Mouse (Mus musculus) stomach, embryonic 14.5 days (tissue): ENCODE results near the gene Sat1. TPM values are rescaled to one million over a fixed set of nuclear protein-coding genes. Genes with fewer than 3 reads are reported as not detected.
"Not testable (repeated sequence)": the region's sequence is repeated elsewhere in the genome, so short reads cannot be mapped to it uniquely, and the experiment has no call there.

Source experiments
- ATAC-seq: fragments of 200-750 bp; cut with Nextera tagmentation; 2 replicates; pipeline ENCODE4 v1.8.0; 2017; ENCODE audit warnings: low read depth, moderate TSS enrichment; ENCODE audit not compliant: insufficient number of reproducible peaks, insufficient read depth, low FRiP score
- H3K27ac ChIP-seq: fragments of 300-500 bp; sonication (generic); 2 replicates; pipeline ENCODE4 v1.5.1; 2014; ENCODE audit warnings: mild to moderate bottlenecking, low read length, moderate library complexity, mixed read lengths
- H3K27me3 ChIP-seq: fragments of 300-500 bp; sonication (generic); 2 replicates; pipeline ENCODE4 v1.6.1; 2014; ENCODE audit warnings: low read length, control low read depth, mixed read lengths; ENCODE audit not compliant: control insufficient read depth, insufficient read depth
- H3K36me3 ChIP-seq: fragments of 300-500 bp; sonication (generic); 2 replicates; pipeline ENCODE4 v1.6.1; 2014; ENCODE audit warnings: mild to moderate bottlenecking, control low read depth, low read length, moderate library complexity, mixed read lengths; ENCODE audit not compliant: control insufficient read depth, insufficient read depth
- H3K4me1 ChIP-seq: fragments of 300-500 bp; sonication (generic); 2 replicates; pipeline ENCODE4 v1.6.1; 2014; ENCODE audit warnings: low read length, control low read depth, mixed read lengths; ENCODE audit not compliant: control insufficient read depth, insufficient read depth
- H3K4me2 ChIP-seq: fragments of 300-500 bp; sonication (generic); replicated peaks from 2 replicates; pipeline ENCODE4 v1.6.1; 2014; ENCODE audit warnings: low read depth, low read length, control low read depth
- H3K4me3 ChIP-seq: fragments of 300-500 bp; sonication (generic); 2 replicates; pipeline ENCODE4 v1.5.1; 2014; ENCODE audit warnings: low read depth, low read length, control low read depth
- H3K9ac ChIP-seq: fragments of 300-500 bp; sonication (generic); replicated peaks from 2 replicates; pipeline ENCODE4 v1.6.1; 2014; ENCODE audit warnings: low read depth, mild to moderate bottlenecking, control low read depth, low read length, moderate library complexity, mixed read lengths
- H3K9me3 ChIP-seq: fragments of 300-500 bp; sonication (generic); 2 replicates; pipeline ENCODE4 v1.6.1; 2016; ENCODE audit warnings: low read depth, low read length, control low read depth; ENCODE audit not compliant: control insufficient read depth
- WGBS: fragments of 180-500 bp; shearing (Covaris S2); extraction: QIAGEN DNeasy Blood & Tissue Kit; methylation state at CpG from one replicate; pipeline ENCODE4 v1.1.7; 2014; 5-methylcytosine and 5-hydroxymethylcytosine counted together
- polyA plus RNA-seq: library from polyadenylated mRNA; unstranded; fragments of >200 nt; fragmentation: Nextera tagmentation; extraction: Ambion mirVana; gene quantifications from 2 replicates; pipeline ENCODE4 v1.2.1, GENCODE M21; 2014

The Sat1 gene
- polyA plus RNA-seq, 1 experiment from 2014 or later: 154 TPM

DNA sequence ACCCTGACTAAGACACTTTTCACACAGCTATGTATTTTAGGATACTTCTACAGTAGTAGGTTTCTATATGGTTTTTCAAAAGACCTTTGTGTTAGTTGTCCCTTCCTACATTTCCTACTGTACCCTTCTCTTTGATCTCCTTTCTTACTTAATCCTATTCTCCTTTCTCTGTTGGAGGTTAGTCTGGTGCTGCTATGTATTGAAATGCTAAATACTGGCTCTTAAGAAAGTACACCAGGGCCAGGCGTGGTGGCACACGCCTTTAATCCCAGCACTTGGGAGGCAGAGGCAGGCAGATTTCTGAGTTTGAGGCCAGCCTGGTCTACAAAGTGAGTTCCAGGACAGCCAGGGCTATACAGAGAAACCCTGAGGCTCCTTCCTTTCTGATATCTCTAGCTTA lies 10.8 kb downstream of the Sat1 start:
- not testable (repeated sequence) for H3K4me1 ChIP-seq, H3K36me3 ChIP-seq, H3K4me3 ChIP-seq, H3K27ac ChIP-seq, H3K4me2 ChIP-seq, H3K9me3 ChIP-seq, H3K9ac ChIP-seq, H3K27me3 ChIP-seq, ATAC-seq
- WGBS: 95% methylated on average over 2 of the region's 2 CpGs

DNA sequence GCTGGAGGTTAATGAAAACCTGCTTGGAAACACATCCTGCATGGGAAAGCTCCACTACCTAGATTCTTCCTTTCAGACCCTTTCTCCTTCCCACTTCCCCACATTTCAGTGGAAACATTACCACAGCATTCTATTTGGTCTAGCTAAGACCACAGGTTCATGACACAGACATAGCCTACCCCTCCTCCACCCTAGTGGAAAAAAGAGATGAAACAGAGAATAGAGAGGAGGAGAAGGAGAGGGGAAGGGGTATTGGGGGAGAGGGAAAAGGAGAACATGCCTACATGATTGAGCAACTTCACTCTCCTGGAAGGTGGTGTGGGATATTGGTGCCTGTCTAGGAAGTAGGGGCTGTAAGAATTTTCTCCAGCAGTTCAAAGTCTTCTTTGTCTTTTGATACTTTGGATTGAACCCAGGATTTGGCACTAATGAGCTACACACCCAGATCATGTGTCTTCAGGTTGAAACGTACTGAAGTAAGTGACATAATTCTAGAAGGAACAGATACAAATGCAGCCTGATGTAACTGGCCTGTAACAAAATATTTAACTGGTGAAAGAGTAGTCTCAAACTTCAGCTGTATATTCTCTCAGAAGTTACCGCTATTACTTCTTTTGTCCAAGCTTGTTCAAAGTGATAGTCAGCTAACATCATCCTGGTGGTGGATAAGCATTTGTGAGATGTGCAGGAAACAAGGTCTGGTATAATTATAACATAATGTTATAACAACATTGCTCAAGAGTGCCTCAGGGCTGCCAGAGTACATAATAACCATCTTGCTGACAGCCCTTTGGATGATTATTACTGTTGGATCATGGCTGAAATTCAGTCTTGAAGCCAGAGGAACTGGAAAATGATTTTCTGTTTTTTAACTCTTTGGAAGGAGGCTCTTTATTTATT lies 13.6 kb downstream of the Sat1 start:
- no peaks in the 10 kb centered on the region for H3K4me1 ChIP-seq
- WGBS: 65% methylated on average over 2 of the region's 2 CpGs

DNA sequence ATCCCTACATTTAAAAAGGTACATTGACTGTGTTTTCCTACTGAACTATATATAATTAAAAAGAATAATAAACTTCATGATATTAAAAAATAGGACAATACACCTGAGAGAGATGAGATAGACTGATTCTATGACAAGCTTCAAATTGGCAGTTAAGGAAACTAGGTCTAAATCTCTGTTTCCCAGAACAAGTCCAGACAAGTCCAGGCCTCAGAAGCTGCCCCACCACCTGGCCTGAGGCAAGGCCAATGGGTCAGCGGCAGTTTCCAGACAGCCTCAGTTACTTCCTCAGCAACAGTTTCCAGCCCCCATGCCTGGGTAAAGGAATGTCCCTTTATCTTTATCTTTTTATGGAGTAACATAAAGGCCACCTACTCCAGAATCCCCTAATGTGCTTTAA lies 14.4 kb downstream of the Sat1 start:
- no peaks in the 10 kb centered on the region for H3K9me3 ChIP-seq
- no peaks in the 10 kb centered on the region for H3K36me3 ChIP-seq
- H3K9ac ChIP-seq: no peak overlapping the region
- H3K27me3 ChIP-seq: no peaks in the 10 kb centered on the region
- H3K4me1 ChIP-seq: no peaks in the 10 kb centered on the region
- ATAC-seq: no peak
- H3K27ac ChIP-seq: no peak overlapping the region
- no peak overlapping the region for H3K4me3 ChIP-seq
- no peak overlapping the region for H3K4me2 ChIP-seq
- WGBS: 90% methylated on average over 1 of the region's 1 CpGs

More for the DNA sequence above, 13.6 kb downstream of the Sat1 start:
- no peak overlapping the region for H3K4me2 ChIP-seq
- H3K36me3 ChIP-seq: no peaks in the 10 kb centered on the region
- H3K4me3 ChIP-seq: no peak overlapping the region
- H3K27ac ChIP-seq: no peak overlapping the region
- H3K9ac ChIP-seq: no peak overlapping the region
- no peaks in the 10 kb centered on the region for H3K27me3 ChIP-seq
- H3K9me3 ChIP-seq: no peaks in the 10 kb centered on the region
- no peak for ATAC-seq

DNA sequence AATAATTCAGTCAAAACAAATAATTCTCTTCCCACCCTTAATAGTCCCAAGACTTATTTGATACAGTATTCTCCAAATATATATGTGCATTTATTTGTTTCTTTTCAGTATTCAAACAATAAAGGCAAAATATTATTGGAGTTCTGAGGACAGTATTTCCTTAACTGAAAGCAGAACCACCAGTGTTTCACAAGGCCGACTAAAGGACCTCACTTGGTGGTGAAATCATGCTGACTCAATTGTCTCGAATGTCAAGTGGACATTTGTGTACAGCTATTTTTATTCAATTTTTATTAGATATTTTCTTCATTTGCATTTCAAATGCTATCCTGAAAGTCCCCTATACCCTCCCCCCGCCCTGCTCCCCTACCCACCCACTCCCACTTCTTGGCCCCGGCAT lies 21.3 kb downstream of the Sat1 start:
- WGBS: 89% methylated on average over 4 of the region's 4 CpGs

DNA sequence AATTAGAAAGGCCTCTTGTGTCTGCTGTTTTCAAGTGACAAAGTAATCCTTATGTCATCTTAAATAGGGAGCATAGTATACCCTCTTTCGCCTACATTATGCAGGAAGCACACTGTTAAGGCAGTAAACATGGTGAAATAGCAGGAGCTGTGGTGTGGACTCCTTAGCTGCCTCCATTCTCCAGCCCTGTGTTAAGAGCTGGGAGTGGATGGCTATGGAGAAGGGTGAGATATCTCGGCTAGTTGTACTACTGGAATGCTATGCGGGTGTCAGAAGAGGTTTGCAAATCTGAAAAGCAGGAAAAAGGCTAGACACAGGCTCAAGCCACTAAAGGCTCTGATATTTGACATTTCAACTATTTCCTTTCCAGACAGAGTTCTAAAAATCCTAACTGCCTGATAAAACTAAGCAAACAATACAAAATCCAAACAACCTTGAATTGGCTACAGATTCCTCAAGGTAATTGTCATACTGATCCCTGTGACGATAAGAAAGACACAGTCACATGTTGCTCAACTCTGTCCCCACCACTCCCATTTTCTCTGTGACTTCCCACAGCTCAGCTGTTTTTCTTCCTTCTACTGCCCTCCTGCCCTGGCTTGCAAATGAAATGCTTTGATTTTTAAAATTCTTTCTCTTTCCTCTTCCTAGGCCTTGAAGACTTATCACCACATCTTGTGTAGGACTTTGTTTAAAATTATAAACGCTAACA lies 22.4 kb downstream of the Sat1 start:
- Histone ChIP-seq H3K9ac (no peak overlapping the region), H3K4me2 (no peak overlapping the region), H3K9me3 (no peaks in the 10 kb centered on the region), H3K4me1 (no peaks in the 10 kb centered on the region), H3K36me3 (no peaks in the 10 kb centered on the region), H3K27me3 (no peaks in the 10 kb centered on the region), H3K4me3 (no peak overlapping the region), H3K27ac (no peak overlapping the region)
- no peak for ATAC-seq
- WGBS: 57% methylated on average over 5 of the region's 5 CpGs

More for the DNA sequence above, 21.3 kb downstream of the Sat1 start:
- H3K27me3 ChIP-seq: no peaks in the 10 kb centered on the region
- H3K36me3 ChIP-seq: no peaks in the 10 kb centered on the region
- H3K4me3 ChIP-seq: no peak overlapping the region
- no peaks in the 10 kb centered on the region for H3K9me3 ChIP-seq
- ATAC-seq: no peak
- H3K9ac ChIP-seq: no peak overlapping the region
- H3K27ac ChIP-seq: no peak overlapping the region
- H3K4me2 ChIP-seq: no peak overlapping the region
- H3K4me1 ChIP-seq: no peaks in the 10 kb centered on the region

DNA sequence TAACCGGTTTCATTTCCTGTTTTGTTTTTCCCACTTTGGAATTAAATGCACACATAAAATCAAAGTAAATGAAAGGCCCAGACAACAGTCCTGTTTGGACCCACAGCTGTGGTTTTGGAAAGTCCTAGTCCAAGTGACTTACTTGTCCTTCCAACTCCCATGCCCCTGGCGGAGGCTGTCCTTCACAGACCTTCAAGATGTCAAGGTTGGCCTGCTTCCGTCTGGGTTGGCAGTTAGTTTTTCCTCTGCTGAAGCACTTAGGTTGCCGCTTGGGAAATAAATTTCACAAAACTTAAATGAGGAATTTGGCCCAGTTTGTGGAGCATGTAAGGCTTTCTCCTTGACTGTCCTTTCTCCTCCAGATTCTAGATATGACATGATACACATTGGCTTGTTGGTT lies 24.3 kb downstream of the Sat1 start:
- 80% methylated on average over 4 of the region's 4 CpGs for WGBS
- Histone ChIP-seq H3K9me3 (no peaks in the 10 kb centered on the region), H3K4me2 (no peak overlapping the region), H3K4me3 (no peak overlapping the region), H3K27me3 (no peaks in the 10 kb centered on the region), H3K9ac (no peak overlapping the region), H3K4me1 (no peaks in the 10 kb centered on the region), H3K36me3 (no peaks in the 10 kb centered on the region), H3K27ac (no peak overlapping the region)
- no peak for ATAC-seq

DNA sequence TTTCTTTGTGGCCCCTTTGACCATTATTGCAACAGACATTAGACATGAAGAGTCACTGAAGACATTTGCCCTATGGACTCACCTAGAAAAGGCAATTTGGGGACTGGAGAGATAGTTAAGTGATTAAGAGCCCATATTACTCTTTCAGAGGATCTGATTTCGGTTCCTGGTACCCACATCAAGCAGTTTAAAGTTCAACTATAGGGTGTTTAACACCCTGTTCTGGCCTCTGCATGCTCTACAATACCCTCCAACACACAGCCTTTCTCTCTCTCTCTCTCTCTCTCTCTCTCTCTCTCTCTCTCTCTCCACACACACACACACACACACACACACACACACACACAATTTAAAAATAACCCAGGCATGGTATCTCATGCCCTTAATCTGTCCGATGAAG lies 38.6 kb downstream of the Sat1 start:
- ATAC-seq: no peak
- H3K9ac ChIP-seq: no peak overlapping the region
- H3K4me2 ChIP-seq: no peak overlapping the region
- WGBS: 59% methylated on average over 2 of the region's 2 CpGs
- H3K4me3 ChIP-seq: no peak overlapping the region
- H3K9me3 ChIP-seq: no peaks in the 10 kb centered on the region
- H3K4me1 ChIP-seq: no peaks in the 10 kb centered on the region
- no peak overlapping the region for H3K27ac ChIP-seq
- no peaks in the 10 kb centered on the region for H3K27me3 ChIP-seq
- no peaks in the 10 kb centered on the region for H3K36me3 ChIP-seq

DNA sequence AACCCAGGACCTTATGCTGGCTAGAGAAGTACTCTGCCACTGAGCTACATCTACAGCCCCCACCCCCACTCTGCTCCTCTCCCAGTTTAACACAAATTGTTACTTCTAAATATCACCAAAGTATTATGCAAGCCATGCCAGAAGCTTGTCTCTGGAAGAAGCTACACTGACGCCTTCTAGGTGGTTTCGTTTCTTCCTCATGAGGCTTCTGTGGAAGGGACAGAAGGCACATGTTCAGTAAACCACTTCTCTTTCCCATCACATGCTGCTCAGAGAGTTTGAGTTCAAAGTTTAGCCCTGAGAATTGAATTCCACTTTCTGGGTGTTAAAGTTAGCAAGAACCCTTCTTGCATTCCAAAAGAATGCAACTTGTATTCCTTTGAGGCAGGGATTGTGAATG lies 39.0 kb downstream of the Sat1 start:
- ATAC-seq: no peak
- H3K4me2 ChIP-seq: no peak overlapping the region
- no peaks in the 10 kb centered on the region for H3K36me3 ChIP-seq
- no peaks in the 10 kb centered on the region for H3K4me1 ChIP-seq
- 93% methylated on average over 2 of the region's 2 CpGs for WGBS
- H3K4me3 ChIP-seq: no peak overlapping the region
- H3K9ac ChIP-seq: no peak overlapping the region
- no peaks in the 10 kb centered on the region for H3K27me3 ChIP-seq
- no peak overlapping the region for H3K27ac ChIP-seq
- no peaks in the 10 kb centered on the region for H3K9me3 ChIP-seq
